Mouse (Mus musculus): ENCODE results near the gene Olfr1340. TPM values are rescaled to one million over a fixed set of nuclear protein-coding genes. Genes with fewer than 3 reads are reported as not detected.

Gene Olfr1340
- polyA plus RNA-seq (2012): not detected in 2 replicates

GRCm38 (mm10) chr4:118719838-118720237, at the start of gene Olfr1340:
Olfr1340 (plus strand) TSS chr4:118720138.
- Histone ChIP-seq H3K27me3 (ENCODE audit: control insufficient read depth) (no peaks in the 10 kb centered on the region), H3K4me3 (replicated peaks) (no peak within 1 kb of the TSS), H3K9me3 (ENCODE audit: control insufficient read depth, low read length) (no peaks in the 10 kb centered on the region), H3K4me1 (ENCODE audit: control insufficient read depth) (no peaks in the 10 kb centered on the region), H3K36me3 (ENCODE audit: control insufficient read depth) (no peaks in the 10 kb centered on the region)
- TF ChIP-seq TAL1 (IDR thresholded peaks at IDR 0.05; ENCODE audit: low read length) (no peak), GATA1 (IDR thresholded peaks at IDR 0.05; ENCODE audit: low read length) (no peak)

DNA sequence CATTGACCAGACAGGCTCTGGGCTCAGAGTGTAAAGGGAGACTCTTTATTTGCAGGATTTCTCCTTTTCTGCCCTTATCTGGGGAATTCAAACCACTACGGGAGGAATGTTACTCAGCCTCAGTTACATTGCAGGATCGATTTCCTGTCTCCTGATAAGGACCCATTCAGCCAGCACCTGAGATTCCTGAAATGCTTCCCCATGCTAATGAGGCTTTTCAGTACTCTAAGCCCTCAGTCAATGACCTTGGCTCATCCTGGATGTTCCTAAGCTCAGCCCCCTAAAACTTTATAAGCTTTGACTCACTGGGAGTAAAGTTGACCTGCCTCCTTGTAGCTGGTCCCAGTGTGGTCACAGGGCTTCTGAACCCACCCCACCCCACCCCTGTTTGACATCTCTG, 32.9 kb upstream of the Olfr1340 start:
- Histone ChIP-seq H3K9me3 (ENCODE audit: control insufficient read depth, low read length) (no peaks in the 10 kb centered on the region), H3K4me1 (ENCODE audit: control insufficient read depth) (no peaks in the 10 kb centered on the region), H3K27me3 (ENCODE audit: control insufficient read depth) (no peaks in the 10 kb centered on the region), H3K36me3 (ENCODE audit: control insufficient read depth) (no peaks in the 10 kb centered on the region), H3K4me3 (replicated peaks) (no peak overlapping the region)
- TF ChIP-seq TAL1 (IDR thresholded peaks at IDR 0.05; ENCODE audit: low read length): no peak
- no peak for TF ChIP-seq GATA1 (IDR thresholded peaks at IDR 0.05; ENCODE audit: low read length)

GRCm38 (mm10) chr4:118692412-118692973, 27.4 kb upstream of the Olfr1340 start, which contains the start of gene Olfr1342:
Olfr1342 (minus strand) TSS chr4:118692756.
- H3K9me3 ChIP-seq (ENCODE audit: control insufficient read depth, low read length): no peaks in the 10 kb centered on the region
- TF ChIP-seq GATA1 (IDR thresholded peaks at IDR 0.05; ENCODE audit: low read length): no peak
- no peak for TF ChIP-seq TAL1 (IDR thresholded peaks at IDR 0.05; ENCODE audit: low read length)
- H3K27me3 ChIP-seq (ENCODE audit: control insufficient read depth): no peaks in the 10 kb centered on the region
- no peaks in the 10 kb centered on the region for H3K36me3 ChIP-seq (ENCODE audit: control insufficient read depth)
- H3K4me3 ChIP-seq (replicated peaks): no peak within 1 kb of the TSS
- H3K4me1 ChIP-seq (ENCODE audit: control insufficient read depth): no peaks in the 10 kb centered on the region

GRCm38 (mm10) chr4:118693812-118694211, 26.1 kb upstream of the Olfr1340 start:
- no peaks in the 10 kb centered on the region for H3K9me3 ChIP-seq (ENCODE audit: control insufficient read depth, low read length)
- TF ChIP-seq GATA1 (IDR thresholded peaks at IDR 0.05; ENCODE audit: low read length) (no peak), TAL1 (IDR thresholded peaks at IDR 0.05; ENCODE audit: low read length) (no peak)
- no peaks in the 10 kb centered on the region for H3K27me3 ChIP-seq (ENCODE audit: control insufficient read depth)
- no peaks in the 10 kb centered on the region for H3K36me3 ChIP-seq (ENCODE audit: control insufficient read depth)
- no peak overlapping the region for H3K4me3 ChIP-seq (replicated peaks)
- no peaks in the 10 kb centered on the region for H3K4me1 ChIP-seq (ENCODE audit: control insufficient read depth)

DNA sequence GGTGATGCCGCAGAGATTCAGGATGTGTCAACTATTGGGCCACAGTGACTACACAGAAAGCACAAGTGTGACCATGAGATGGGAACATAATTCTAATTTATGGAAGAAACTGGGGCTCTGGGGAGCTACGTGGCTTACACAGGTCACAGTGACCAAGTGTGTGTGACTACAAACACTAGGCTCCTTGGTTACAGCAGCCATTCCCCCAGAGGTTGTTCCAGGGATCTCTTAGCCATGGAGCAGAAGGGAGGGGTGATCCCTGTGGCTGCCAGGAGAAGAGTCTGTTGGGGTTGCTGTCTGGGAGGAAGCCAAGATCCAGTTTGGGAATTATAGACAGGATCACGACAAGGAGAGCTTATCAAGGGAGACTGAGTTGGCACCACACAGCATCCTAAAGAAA, 16.7 kb upstream of the Olfr1340 start, which contains the start of gene Olfr1341:
Olfr1341 (plus strand) TSS at position 301 of the 400 bp plus-strand sequence.
- no peak for TF ChIP-seq GATA1 (IDR thresholded peaks at IDR 0.05; ENCODE audit: low read length)
- no peak for TF ChIP-seq TAL1 (IDR thresholded peaks at IDR 0.05; ENCODE audit: low read length)
- H3K27me3 ChIP-seq (ENCODE audit: control insufficient read depth): no peaks in the 10 kb centered on the region
- H3K4me3 ChIP-seq (replicated peaks): no peak within 1 kb of the TSS
- H3K9me3 ChIP-seq (ENCODE audit: control insufficient read depth, low read length): no peaks in the 10 kb centered on the region
- no peaks in the 10 kb centered on the region for H3K36me3 ChIP-seq (ENCODE audit: control insufficient read depth)
- H3K4me1 ChIP-seq (ENCODE audit: control insufficient read depth): no peaks in the 10 kb centered on the region

DNA sequence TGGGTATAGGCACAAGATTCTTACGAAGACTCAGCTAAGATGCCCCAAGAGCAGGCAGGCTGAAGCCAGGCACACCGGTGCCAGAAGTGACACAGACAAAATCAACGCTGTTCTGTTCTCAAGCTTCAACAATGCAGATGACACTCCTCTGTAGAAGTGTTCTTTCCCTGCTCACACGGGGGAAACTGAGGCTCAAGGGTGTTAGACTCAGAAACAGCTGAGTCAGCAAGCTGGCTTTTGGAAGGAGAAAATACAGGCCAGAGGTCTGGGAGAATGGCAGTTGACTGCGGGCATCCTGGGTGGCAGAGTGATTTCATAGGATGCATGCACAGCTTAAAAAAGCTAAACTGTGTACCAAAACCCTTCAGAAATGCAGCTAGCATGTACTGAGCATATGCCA, 11.9 kb upstream of the Olfr1340 start:
- H3K27me3 ChIP-seq (ENCODE audit: control insufficient read depth): no peaks in the 10 kb centered on the region
- H3K9me3 ChIP-seq (ENCODE audit: control insufficient read depth, low read length): no peaks in the 10 kb centered on the region
- H3K4me1 ChIP-seq (ENCODE audit: control insufficient read depth): no peaks in the 10 kb centered on the region
- H3K36me3 ChIP-seq (ENCODE audit: control insufficient read depth): no peaks in the 10 kb centered on the region
- H3K4me3 ChIP-seq (replicated peaks): no peak overlapping the region
- no peak for TF ChIP-seq GATA1 (IDR thresholded peaks at IDR 0.05; ENCODE audit: low read length)
- no peak for TF ChIP-seq TAL1 (IDR thresholded peaks at IDR 0.05; ENCODE audit: low read length)

- Histone ChIP-seq H3K9me3 (ENCODE audit: control insufficient read depth, low read length) (no peaks in the 10 kb centered on the region), H3K4me3 (replicated peaks) (no peak overlapping the region), H3K27me3 (ENCODE audit: control insufficient read depth) (no peaks in the 10 kb centered on the region), H3K36me3 (ENCODE audit: control insufficient read depth) (no peaks in the 10 kb centered on the region), H3K4me1 (ENCODE audit: control insufficient read depth) (no peaks in the 10 kb centered on the region)
- TF ChIP-seq GATA1 (IDR thresholded peaks at IDR 0.05; ENCODE audit: low read length): no peak
- no peak for TF ChIP-seq TAL1 (IDR thresholded peaks at IDR 0.05; ENCODE audit: low read length)
Observed at GRCm38 (mm10) chr4:118711656-118712055, 8.3 kb upstream of the Olfr1340 start.

GRCm38 (mm10) chr4:118721742-118722483, 2.0 kb downstream of the Olfr1340 start:
- no peak for TF ChIP-seq TAL1 (IDR thresholded peaks at IDR 0.05; ENCODE audit: low read length)
- no peak for TF ChIP-seq GATA1 (IDR thresholded peaks at IDR 0.05; ENCODE audit: low read length)

GRCm38 (mm10) chr4:118731875-118732274, 11.9 kb downstream of the Olfr1340 start, which contains the start of gene Olfr1339:
Olfr1339 (plus strand) TSS chr4:118732175.
- TF ChIP-seq GATA1 (IDR thresholded peaks at IDR 0.05; ENCODE audit: low read length) (no peak), TAL1 (IDR thresholded peaks at IDR 0.05; ENCODE audit: low read length) (no peak)
- Histone ChIP-seq H3K4me3 (replicated peaks) (no peak within 1 kb of the TSS), H3K27me3 (ENCODE audit: control insufficient read depth) (no peaks in the 10 kb centered on the region), H3K9me3 (ENCODE audit: control insufficient read depth, low read length) (no peaks in the 10 kb centered on the region), H3K4me1 (ENCODE audit: control insufficient read depth) (no peaks in the 10 kb centered on the region), H3K36me3 (ENCODE audit: control insufficient read depth) (no peaks in the 10 kb centered on the region)

More at GRCm38 (mm10) chr4:118721742-118722483, 2.0 kb downstream of the Olfr1340 start:
- no peaks in the 10 kb centered on the region for H3K27me3 ChIP-seq (ENCODE audit: control insufficient read depth)
- H3K4me1 ChIP-seq (ENCODE audit: control insufficient read depth): no peaks in the 10 kb centered on the region
- no peak overlapping the region for H3K4me3 ChIP-seq (replicated peaks)
- no peaks in the 10 kb centered on the region for H3K36me3 ChIP-seq (ENCODE audit: control insufficient read depth)
- H3K9me3 ChIP-seq (ENCODE audit: control insufficient read depth, low read length): no peaks in the 10 kb centered on the region

Data from erythroblast, embryonic 14.5 days (primary cell).